In the genomic region with DNA sequence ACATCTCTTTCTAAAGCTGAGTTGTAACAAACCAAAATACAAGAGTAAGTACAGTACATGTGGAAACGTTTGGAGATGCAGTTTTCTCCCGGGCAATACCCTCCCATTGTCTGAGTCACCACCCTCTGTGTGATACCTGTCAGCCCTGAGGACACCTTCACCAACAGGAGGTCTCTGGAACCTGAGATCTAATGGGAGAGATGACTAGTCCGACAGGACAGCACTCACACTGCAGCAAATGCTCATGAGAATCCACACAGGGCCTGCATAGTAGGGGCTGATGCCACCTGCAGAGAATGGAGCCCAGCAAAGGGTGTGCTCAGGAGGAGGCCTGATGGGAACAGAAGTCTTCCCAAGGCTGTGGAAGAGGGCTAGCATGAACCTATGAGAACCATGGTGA, we compare ENCODE assay signal across 8 mouse cellular contexts. TPM values are rescaled to one million over a fixed set of nuclear protein-coding genes. Genes with fewer than 3 reads are reported as not detected.
DNase-seq lines count a peak whose midpoint lies in the region; ATAC-seq and TF ChIP-seq lines count a peak whose summit lies in the region.

No protein-coding gene starts in this region.

- no peak for DNase-seq in heart, adult 8-10 months (ENCODE audit: low spot score)
- DNase-seq in G1E (ENCODE audit: low spot score), result no peak
- DNase-seq in hindbrain, embryonic 10.5 days (ENCODE audit: low spot score), result no peak
- DNase-seq in midbrain, embryonic 10.5 days (ENCODE audit: low spot score), result no peak
- DNase-seq in left cerebral cortex, postnatal 10 days (ENCODE audit: extremely low spot score in 1 of 2, low spot score in 2 of 2), result no peak
- DNase-seq in adrenal gland, adult 2 months, result no peak
- no peak for DNase-seq in layer of hippocampus, postnatal 25 days (ENCODE audit: extremely low spot score in 1 of 2, low spot score in 1 of 2)

- ATAC-seq in heart, embryonic 14.5 days (ENCODE audit: insufficient number of reproducible peaks, insufficient read depth, low FRiP score, low read depth), result no peak
- ATAC-seq in G1E (ENCODE audit: extremely low read depth, insufficient number of reproducible peaks, low FRiP score, poor library complexity, severe bottlenecking), result no peak

- peak overlapping the region; percentile 72 for H3K9ac ChIP-seq in heart, embryonic 14.5 days (ENCODE audit: low read length)

- H3K4me1 ChIP-seq in heart, embryonic 14.5 days (ENCODE audit: control insufficient read depth in 2 of 2, insufficient read depth in 2 of 2, low read length in 2 of 2), result peaks cover 20 to 33% of the 10 kb centered on the region in 2 experiments
- peaks cover 50% of the 10 kb centered on the region for H3K4me1 ChIP-seq in G1E (ENCODE audit: insufficient read depth, low read depth, low read length)
- H3K4me1 ChIP-seq in hindbrain, embryonic 10.5 days (replicated peaks), result peaks cover 34% of the 10 kb centered on the region
- peaks cover 36% of the 10 kb centered on the region for H3K4me1 ChIP-seq in midbrain, embryonic 10.5 days

- peak overlapping the region; percentile 91 for H3K4me2 ChIP-seq in heart, embryonic 14.5 days (ENCODE audit: low read length)

- H3K27me3 ChIP-seq in heart, embryonic 14.5 days (ENCODE audit: control insufficient read depth, insufficient read depth, low read length), result no peaks in the 10 kb centered on the region
- peaks cover 9% of the 10 kb centered on the region; the same call in 1 of the 2 replicates for H3K27me3 ChIP-seq in G1E (ENCODE audit: insufficient read depth, low read length)
- H3K27me3 ChIP-seq in hindbrain, embryonic 10.5 days (ENCODE audit: insufficient read depth, poor library complexity, severe bottlenecking), result no peaks in the 10 kb centered on the region
- no peaks in the 10 kb centered on the region for H3K27me3 ChIP-seq in midbrain, embryonic 10.5 days (ENCODE audit: low read depth, poor library complexity, severe bottlenecking)

- intact Hi-C loops in left cerebral cortex, postnatal 10 days (cut with DNase I), result no loop called here

- no peak for TF ChIP-seq CTCF in G1E (IDR thresholded peaks at IDR 0.05; ENCODE audit: low read depth, low read length)

- no peaks in the 10 kb centered on the region for H3K9me3 ChIP-seq in heart, embryonic 14.5 days (ENCODE audit: control insufficient read depth, low read length)
- no peaks in the 10 kb centered on the region for H3K9me3 ChIP-seq in G1E (replicated peaks)
- peaks cover 4% of the 10 kb centered on the region; the same call in 1 of the 2 replicates for H3K9me3 ChIP-seq in hindbrain, embryonic 10.5 days
- H3K9me3 ChIP-seq in midbrain, embryonic 10.5 days (replicated peaks), result no peaks in the 10 kb centered on the region

- 18% methylated on average over 3 of the region's 3 CpGs for WGBS in heart, embryonic 14.5 days
- 36% methylated on average over 3 of the region's 3 CpGs for WGBS in hindbrain, embryonic 10.5 days
- WGBS in midbrain, embryonic 10.5 days, result 25% methylated on average over 3 of the region's 3 CpGs

- H3K27ac ChIP-seq in heart, embryonic 14.5 days (replicated peaks in 1 of 2; ENCODE audit: control insufficient read depth in 1 of 2, insufficient read depth in 1 of 2, low read depth in 2 of 2, low read length in 2 of 2), result peak overlapping the region; percentile 83 to 94
- H3K27ac ChIP-seq in hindbrain, embryonic 10.5 days, result peak overlapping the region; percentile 92
- H3K27ac ChIP-seq in midbrain, embryonic 10.5 days (replicated peaks), result peak overlapping the region; percentile 87

- peak overlapping the region; percentile 79 to 82 for H3K4me3 ChIP-seq in heart, embryonic 14.5 days (ENCODE audit: control insufficient read depth in 1 of 2, insufficient read depth in 1 of 2, low read depth in 1 of 2, low read length in 2 of 2)
- H3K4me3 ChIP-seq in G1E (ENCODE audit: low read depth, low read length), result peak overlapping the region; percentile 82; the same call in 1 of the 2 replicates
- peak overlapping the region; percentile 85 for H3K4me3 ChIP-seq in hindbrain, embryonic 10.5 days
- H3K4me3 ChIP-seq in midbrain, embryonic 10.5 days, result peak overlapping the region; percentile 73

- peaks cover 21% of the 10 kb centered on the region for H3K36me3 ChIP-seq in heart, embryonic 14.5 days (ENCODE audit: control insufficient read depth, insufficient read depth, low read length)
- peaks cover 29% of the 10 kb centered on the region for H3K36me3 ChIP-seq in G1E (replicated peaks)
- H3K36me3 ChIP-seq in hindbrain, embryonic 10.5 days, result peaks cover 9% of the 10 kb centered on the region
- H3K36me3 ChIP-seq in midbrain, embryonic 10.5 days, result peaks cover 17% of the 10 kb centered on the region; the same call in 1 of the 2 replicates

RNA-seq across cellular contexts. Expression of gene Paxx, which starts 0.5 kb away (rescaled TPM):
- polyA plus RNA-seq in heart, embryonic 14.5 days (2014; fragmentation: Nextera tagmentation; extraction: Ambion mirVana), result 31.0 and 32.6 TPM in 2 replicates
- total RNA-seq in heart, adult 8-10 months (2022), result 10 to 100 TPM; 21.4 to 30.7 (median 23.3) TPM
- total RNA-seq in G1E (2014; fragmentation: Nextera tagmentation), result 16.3 and 23.2 TPM in 2 replicates
- total RNA-seq in G1E (2017), result 14.2 and 17.8 TPM in 2 replicates
- polyA plus RNA-seq in G1E (2012), result 43.4 and 47.0 TPM in 2 replicates
- 17.0 and 31.3 TPM in 2 replicates for polyA plus RNA-seq in hindbrain, embryonic 10.5 days (2016; fragmentation: Nextera tagmentation; extraction: Ambion mirVana)
- polyA plus RNA-seq in midbrain, embryonic 10.5 days (2016; fragmentation: Nextera tagmentation; extraction: Ambion mirVana), result 17.4 and 26.4 TPM in 2 replicates
- total RNA-seq in left cerebral cortex, postnatal 10 days (2021), result 10 to 100 TPM; 72.0 to 79.5 TPM
- 10 to 100 TPM; 33.3 to 35.2 TPM for total RNA-seq in adrenal gland, adult 2 months (2021)
- 85.9 and 124 TPM in 2 replicates for polyA plus RNA-seq in adrenal gland, adult 2 months (2012; rRNA removed)
- total RNA-seq in layer of hippocampus, postnatal 25 days (2021), result 10 to 100 TPM; 56.6 to 58.9 TPM

RNA-seq across cellular contexts. Expression of gene Clic3, which starts 4.8 kb away (rescaled TPM):
- 3.8 and 4.6 TPM in 2 replicates for polyA plus RNA-seq in heart, embryonic 14.5 days (2014; fragmentation: Nextera tagmentation; extraction: Ambion mirVana)
- 1 to 10 TPM; 1.3 to 3.6 (median 2.3) TPM for total RNA-seq in heart, adult 8-10 months (2022)
- total RNA-seq in G1E (2014; fragmentation: Nextera tagmentation), result not detected in 2 replicates
- total RNA-seq in G1E (2017), result 0.22 TPM in 1 of 2 replicates, not detected in the other
- not detected in 2 replicates for polyA plus RNA-seq in G1E (2012)
- polyA plus RNA-seq in hindbrain, embryonic 10.5 days (2016; fragmentation: Nextera tagmentation; extraction: Ambion mirVana), result 0.90 and 1.2 TPM in 2 replicates
- polyA plus RNA-seq in midbrain, embryonic 10.5 days (2016; fragmentation: Nextera tagmentation; extraction: Ambion mirVana), result 1.1 and 1.9 TPM in 2 replicates
- under 1 TPM in 1 of 2 experiments, not detected in 1; 0.87 TPM for total RNA-seq in left cerebral cortex, postnatal 10 days (2021)
- under 1 TPM in 1 of 2 experiments, not detected in 1; 0.66 TPM for total RNA-seq in adrenal gland, adult 2 months (2021)
- polyA plus RNA-seq in adrenal gland, adult 2 months (2012; rRNA removed), result 1.6 and 3.4 TPM in 2 replicates
- total RNA-seq in layer of hippocampus, postnatal 25 days (2021), result under 1 TPM; 0.47 to 0.73 TPM

RNA-seq across cellular contexts. Expression of gene Ptgds, which starts 8.4 kb away (rescaled TPM):
- 98.5 and 112 TPM in 2 replicates for polyA plus RNA-seq in heart, embryonic 14.5 days (2014; fragmentation: Nextera tagmentation; extraction: Ambion mirVana)
- 1,000 to 10,000 TPM in 1 of 4 experiments, 100 to 1,000 TPM in 3; 350 to 1,004 (median 621) TPM for total RNA-seq in heart, adult 8-10 months (2022)
- total RNA-seq in G1E (2014; fragmentation: Nextera tagmentation) (not detected in 2 replicates), G1E (2017) (0.44 TPM in 1 of 2 replicates, not detected in the other)
- polyA plus RNA-seq in G1E (2012), result not detected in 2 replicates
- polyA plus RNA-seq in hindbrain, embryonic 10.5 days (2016; fragmentation: Nextera tagmentation; extraction: Ambion mirVana), result 0.49 and 1.7 TPM in 2 replicates
- 0.16 TPM in 1 of 2 replicates, not detected in the other for polyA plus RNA-seq in midbrain, embryonic 10.5 days (2016; fragmentation: Nextera tagmentation; extraction: Ambion mirVana)
- 1,000 to 10,000 TPM; 1,004 to 1,053 TPM for total RNA-seq in left cerebral cortex, postnatal 10 days (2021)
- 1 to 10 TPM; 2.5 to 2.7 TPM for total RNA-seq in adrenal gland, adult 2 months (2021)
- 4.9 and 5.6 TPM in 2 replicates for polyA plus RNA-seq in adrenal gland, adult 2 months (2012; rRNA removed)
- 100 to 1,000 TPM; 329 to 404 TPM for total RNA-seq in layer of hippocampus, postnatal 25 days (2021)

RNA-seq across cellular contexts. Expression of gene Lcn12, which starts 32.3 kb away (rescaled TPM):
- polyA plus RNA-seq in heart, embryonic 14.5 days (2014; fragmentation: Nextera tagmentation; extraction: Ambion mirVana), result not detected in 2 replicates
- total RNA-seq in heart, adult 8-10 months (2022), result not detected
- total RNA-seq in G1E (2014; fragmentation: Nextera tagmentation) (not detected in 2 replicates), G1E (2017) (not detected in 2 replicates)
- not detected in 2 replicates for polyA plus RNA-seq in G1E (2012)
- not detected in 2 replicates for polyA plus RNA-seq in hindbrain, embryonic 10.5 days (2016; fragmentation: Nextera tagmentation; extraction: Ambion mirVana)
- not detected in 2 replicates for polyA plus RNA-seq in midbrain, embryonic 10.5 days (2016; fragmentation: Nextera tagmentation; extraction: Ambion mirVana)
- total RNA-seq in left cerebral cortex, postnatal 10 days (2021), result not detected
- not detected for total RNA-seq in adrenal gland, adult 2 months (2021)
- polyA plus RNA-seq in adrenal gland, adult 2 months (2012; rRNA removed), result not detected in 2 replicates
- not detected for total RNA-seq in layer of hippocampus, postnatal 25 days (2021)

RNA-seq across cellular contexts. Expression of gene Abca2, which starts 32.9 kb away (rescaled TPM):
- 3.8 and 4.3 TPM in 2 replicates for polyA plus RNA-seq in heart, embryonic 14.5 days (2014; fragmentation: Nextera tagmentation; extraction: Ambion mirVana)
- total RNA-seq in heart, adult 8-10 months (2022), result 10 to 100 TPM; 42.5 to 47.2 (median 45.2) TPM
- 9.8 and 18.6 TPM in 2 replicates for total RNA-seq in G1E (2014; fragmentation: Nextera tagmentation)
- 2.8 and 5.3 TPM in 2 replicates for total RNA-seq in G1E (2017)
- polyA plus RNA-seq in G1E (2012), result 5.9 and 6.0 TPM in 2 replicates
- 5.7 and 5.9 TPM in 2 replicates for polyA plus RNA-seq in hindbrain, embryonic 10.5 days (2016; fragmentation: Nextera tagmentation; extraction: Ambion mirVana)
- polyA plus RNA-seq in midbrain, embryonic 10.5 days (2016; fragmentation: Nextera tagmentation; extraction: Ambion mirVana), result 6.2 and 8.1 TPM in 2 replicates
- 100 to 1,000 TPM; 113 to 121 TPM for total RNA-seq in left cerebral cortex, postnatal 10 days (2021)
- 10 to 100 TPM; 32.1 to 42.7 TPM for total RNA-seq in adrenal gland, adult 2 months (2021)
- 86.8 and 118 TPM in 2 replicates for polyA plus RNA-seq in adrenal gland, adult 2 months (2012; rRNA removed)
- total RNA-seq in layer of hippocampus, postnatal 25 days (2021), result 100 to 1,000 TPM; 160 to 172 TPM

Comparison
In these comparisons a context has a peak if more than half of its experiments do, and no peak if none do; other contexts are left out.
1. RNA of gene Ptgds, which starts 8.4 kb away (total RNA-seq): 1,004 to 1,053 TPM in left cerebral cortex, postnatal 10 days, 350 to 1,004 TPM in heart, adult 8-10 months and 329 to 404 TPM in layer of hippocampus, postnatal 25 days; 2.5 to 2.7 TPM in adrenal gland, adult 2 months and 0.44 TPM in G1E; every median in the first group is over 10 times any median in the second.
2. Peak in every context shown above with its lines, with median percentiles within 50 percentile points of each other: H3K27ac ChIP-seq and H3K4me3 ChIP-seq.